Mouse (Mus musculus) kidney, adult 2 months (tissue): ENCODE measurements around the gene Sectm1b.

ENCODE experiments used
- CTCF ChIP-seq: fragments of 200-500 bp; conservative IDR thresholded peaks from 2 replicates; pipeline ENCODE4 v1.5.1; 2011; ENCODE audit warnings: low read depth, mild to moderate bottlenecking, control low read depth, low read length, moderate library complexity, mixed read lengths; ENCODE audit not compliant: insufficient read depth, insufficient read length
- POLR2A ChIP-seq: fragments of 200-500 bp; IDR thresholded peaks from one replicate; pipeline ENCODE4 v1.6.1; 2011; ENCODE audit warnings: low read depth, low read length, control low read depth

GRCm38 (mm10) chr11:121045286-121045685 lies 18.1 kb downstream of the Sectm1b start:
- no peak for TF ChIP-seq CTCF
- TF ChIP-seq POLR2A: no peak
